Mouse (Mus musculus) mesoderm, embryonic 11.5 days (tissue): Measurements from ENCODE around the gene Dspp.

ENCODE experiments used
- DNase-seq: peaks from one replicate; pipeline ENCODE4 v3.0.0-alpha.2; 2012; ENCODE audit warnings: low read depth, low spot score

Dspp gene

DNA sequence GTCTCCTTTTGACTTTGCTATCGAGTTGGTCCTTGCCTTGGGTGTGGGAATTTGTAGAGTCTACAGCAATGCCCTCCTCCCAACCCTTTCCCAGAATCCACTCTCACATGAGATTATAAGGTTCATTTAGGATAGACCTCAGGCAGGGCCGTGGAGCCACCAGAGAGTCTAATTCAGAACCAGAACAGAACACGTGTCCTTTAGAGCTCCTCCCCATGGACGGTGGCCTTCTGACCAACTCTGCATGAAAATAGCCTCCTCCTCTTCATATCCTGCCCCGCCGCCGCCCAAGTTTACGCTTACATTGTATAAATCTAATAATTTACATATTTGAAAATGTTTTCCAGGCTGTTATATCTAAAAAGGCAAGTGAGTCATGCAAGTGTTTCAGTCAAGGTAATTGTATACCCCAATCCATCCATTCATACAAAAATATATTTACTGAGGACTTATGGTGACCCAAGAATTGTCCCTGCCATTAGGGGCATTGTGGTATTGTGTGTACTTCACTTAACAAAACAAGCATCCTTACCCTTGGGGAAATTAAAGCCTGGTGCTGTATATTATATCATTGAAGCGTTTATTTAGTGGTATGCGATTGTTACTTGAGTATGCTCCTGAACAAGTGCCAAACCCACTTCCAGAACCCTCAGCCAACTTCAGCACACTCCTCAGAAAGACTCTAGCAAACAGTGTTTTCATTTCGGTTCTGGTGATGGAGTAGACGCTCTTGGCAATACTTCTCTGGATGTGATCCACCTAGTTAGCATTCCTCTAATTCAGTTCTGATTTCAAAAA is 30.8 kb downstream of the Dspp start:
- DNase-seq, result no peak

DNA sequence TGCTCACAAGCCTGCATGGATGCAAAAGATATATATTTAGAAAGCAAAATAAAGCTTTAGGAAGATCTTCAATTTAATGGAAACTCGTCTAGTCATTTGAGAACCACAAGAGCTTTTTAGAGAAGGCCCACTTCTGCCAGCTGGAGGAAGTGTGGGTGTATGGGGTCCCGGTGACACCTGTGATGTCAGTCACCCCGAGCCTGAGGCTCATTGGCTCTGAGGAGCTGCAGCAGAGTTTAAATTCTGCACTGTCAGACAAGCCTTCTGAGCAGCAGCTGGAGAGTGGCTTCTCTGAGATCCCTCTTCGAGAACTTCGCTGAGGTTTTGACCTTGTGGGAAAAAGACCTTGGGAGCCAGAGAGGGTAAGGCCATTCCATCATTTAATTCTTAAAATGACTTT is 31.8 kb downstream of the Dspp start, which contains the start of gene Dmp1:
Dmp1 (plus strand) TSS at position 263 of the 400 bp plus-strand sequence.
- DNase-seq, result no peak

GRCm38 (mm10) chr5:104212531-104212930 is 42.0 kb downstream of the Dspp start:
- DNase-seq, result no peak

GRCm38 (mm10) chr5:104218926-104219325 is 48.4 kb downstream of the Dspp start:
- DNase-seq, result peak; percentile 72

- no peak for DNase-seq
These were observed 53.8 kb downstream of the Dspp start for GRCm38 (mm10) chr5:104224299-104224698.

GRCm38 (mm10) chr5:104224750-104225149 is 54.2 kb downstream of the Dspp start:
- no peak for DNase-seq

GRCm38 (mm10) chr5:104228497-104228896 is 58.0 kb downstream of the Dspp start:
- DNase-seq, result no peak
